Mouse (Mus musculus): ENCODE measurements at regions not wholly inside any gene's neighbourhood (a gene's known extent, or its start where the extent isn't known, plus 50 kb on each side); places are given as distances from the start of the nearest gene placed in this dataset.
A peak's percentile ranks its signal among the peaks of the same experiment; 100 is the strongest.

DNA sequence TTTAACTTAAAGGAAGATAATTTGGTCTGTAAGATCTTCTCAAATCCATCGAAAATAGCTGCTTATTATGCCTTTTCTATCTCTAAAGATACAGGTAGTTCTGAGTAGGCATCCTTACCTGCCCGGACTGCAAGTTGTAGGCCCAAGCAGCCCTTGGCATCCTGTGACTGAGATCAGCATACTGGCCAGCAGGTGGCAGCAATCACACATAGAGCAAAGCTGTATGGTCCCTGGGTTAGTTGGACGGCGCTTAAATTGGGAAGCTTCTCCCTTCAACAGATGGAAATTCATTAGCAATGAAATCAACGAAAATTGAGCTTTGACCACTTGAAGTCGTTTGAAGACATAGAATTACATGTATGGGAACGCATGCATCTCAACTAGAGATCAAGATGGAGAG, 61.0 kb downstream of the Ccng2 start:
- DNase-seq (ENCODE audit: low spot score in 2 of 2) = peak; percentile 69 to 76

DNA sequence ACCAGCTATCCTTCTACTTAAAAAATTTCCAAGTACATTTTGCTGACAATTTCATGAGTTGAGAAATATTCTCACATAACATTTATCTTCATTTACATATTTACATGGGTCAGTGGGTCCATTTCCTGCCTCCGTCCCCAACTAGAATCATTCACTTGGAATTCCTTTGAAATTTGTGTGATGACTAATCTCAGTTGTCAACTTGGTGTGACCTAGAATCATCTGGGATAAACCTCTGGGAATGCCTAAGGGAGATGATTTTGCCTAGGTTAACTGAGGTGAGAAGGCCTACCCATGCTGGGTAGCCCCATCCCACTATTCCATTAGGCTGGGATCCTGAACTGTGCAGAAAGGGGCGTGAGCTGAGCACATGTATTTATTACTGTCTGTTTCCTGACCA, 63.8 kb downstream of the Ccng2 start:
- DNase-seq (ENCODE audit: low spot score in 2 of 2) = no peak

DNA sequence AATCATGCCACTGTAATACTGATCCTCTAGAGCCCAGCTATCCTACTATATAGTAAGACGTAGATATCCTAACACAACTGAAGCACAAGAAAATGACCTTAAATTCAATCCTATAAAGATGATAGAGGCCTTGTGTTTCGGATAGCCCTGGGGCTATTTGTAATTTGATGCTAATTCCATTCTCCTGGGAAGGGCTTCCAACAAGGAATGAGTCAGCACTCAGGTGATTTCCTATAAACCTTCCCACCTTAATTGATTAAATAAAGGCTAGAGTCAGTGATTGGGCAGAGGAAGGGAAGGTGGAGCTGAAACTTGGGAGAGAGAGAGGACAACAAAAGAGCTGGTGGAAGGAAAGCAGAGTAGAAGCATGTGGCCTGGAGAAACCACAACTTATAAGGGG, 86.0 kb downstream of the Ccng2 start:
- no peak for DNase-seq (ENCODE audit: low spot score in 2 of 2)

Measured in adrenal gland, adult 18-20 months (tissue).